11 mouse cellular contexts compared by ENCODE assay signal in the genomic region with DNA sequence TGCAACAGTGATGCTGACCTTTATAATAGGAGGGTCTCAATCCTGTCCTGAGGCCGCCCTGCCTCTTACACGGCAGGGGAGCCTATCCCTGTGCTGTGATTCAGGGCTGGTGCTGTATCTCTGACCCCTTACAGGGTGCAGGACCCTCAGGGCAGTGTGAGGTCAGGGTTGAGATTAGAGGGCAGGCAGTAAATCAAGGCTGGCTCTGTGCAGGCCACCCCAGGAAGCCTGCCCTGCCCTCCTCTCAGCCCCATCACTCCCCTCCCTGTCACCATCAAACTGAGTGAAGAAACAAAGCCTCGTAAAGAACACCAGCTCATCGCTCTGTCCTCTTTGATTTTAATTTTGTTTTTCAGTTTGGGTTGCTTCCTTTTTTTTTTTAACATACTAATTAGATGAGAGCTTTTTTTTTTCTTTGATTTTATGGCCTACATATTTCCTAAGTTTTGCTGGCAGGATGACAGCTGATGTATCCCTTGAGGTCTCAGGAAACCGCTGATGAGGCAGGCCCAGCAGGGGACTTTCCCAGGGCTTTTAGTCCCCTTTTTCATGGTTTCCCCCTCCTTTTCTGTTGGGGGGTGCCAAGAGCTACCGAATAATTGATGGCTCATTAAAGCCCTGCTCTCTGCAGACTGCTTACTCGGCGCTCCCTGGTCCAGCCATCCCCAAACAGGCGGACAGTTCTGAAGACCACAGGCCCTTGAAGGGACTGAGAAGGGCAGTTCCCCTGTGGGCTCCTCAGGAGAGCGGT. TPM values are rescaled to one million over a fixed set of nuclear protein-coding genes. Genes with fewer than 3 reads are reported as not detected.
DNase-seq lines count a peak whose midpoint lies in the region; ATAC-seq and TF ChIP-seq lines count a peak whose summit lies in the region.
"Had no signal": no experiment of that assay in that cellular context is flagged by ENCODE, and none has a peak within 500 bp of the region (broad histone marks: within the 10 kb centered on the region; RNA-seq: fewer than 3 reads in every experiment).

No protein-coding gene starts in this region.

- H3K36me3 ChIP-seq in testis, adult 2 months (ENCODE audit: control insufficient read depth, insufficient read depth, low read length), result no peaks in the 10 kb centered on the region
- peaks cover 10% of the 10 kb centered on the region for H3K36me3 ChIP-seq in hindbrain, embryonic 15.5 days

- H3K9me3 ChIP-seq in hindbrain, embryonic 15.5 days, result no peaks in the 10 kb centered on the region

- H3K27ac ChIP-seq in testis, adult 2 months (ENCODE audit: control insufficient read depth, insufficient read depth, low read depth, low read length), result no peak overlapping the region
- H3K27ac ChIP-seq in hindbrain, embryonic 15.5 days (replicated peaks), result peak overlapping the region; percentile 40

- no peak for ATAC-seq in hindbrain, embryonic 15.5 days (ENCODE audit: low FRiP score, low read depth)

- no peaks in the 10 kb centered on the region for H3K4me1 ChIP-seq in testis, adult 2 months (ENCODE audit: control insufficient read depth, insufficient read depth, low read length)
- peaks cover 41% of the 10 kb centered on the region for H3K4me1 ChIP-seq in hindbrain, embryonic 15.5 days (replicated peaks)
- no peaks in the 10 kb centered on the region for H3K4me1 ChIP-seq in lung, adult 2 months (ENCODE audit: control insufficient read depth, insufficient read depth, low read length)

- no peak for DNase-seq in testis, postnatal 10 days (ENCODE audit: low spot score)
- peak; percentile 68 for DNase-seq in mesoderm, embryonic 11.5 days (ENCODE audit: low read depth, low spot score)
- no peak for DNase-seq in urinary bladder, adult 2 months (ENCODE audit: low spot score)
- no peak for DNase-seq in urinary bladder, postnatal 36 days (ENCODE audit: low spot score in 2 of 2)
- DNase-seq in gastrocnemius, postnatal 36 days, result no peak
- no peak for DNase-seq in lung, adult 2 months
- DNase-seq: cerebellum, postnatal 14 days had no signal

- no peak for TF ChIP-seq CTCF in testis, adult 2 months (IDR thresholded peaks at IDR 0.05; ENCODE audit: control insufficient read depth, insufficient read depth, insufficient replicate concordance, low read depth, low read length)
- TF ChIP-seq CTCF in lung, adult 2 months (IDR thresholded peaks at IDR 0.05; ENCODE audit: insufficient read depth, low read length), result no peak

- intact Hi-C loops in gastrocnemius, postnatal 36 days (cut with DNase I), result no loop called here

- H3K9ac ChIP-seq in hindbrain, embryonic 15.5 days, result peak overlapping the region; percentile 5; the same call in 1 of the 2 replicates

- 21% methylated on average over 10 of the region's 10 CpGs for WGBS in hindbrain, embryonic 15.5 days
- WGBS in lung, adult 2 months, result 55% methylated on average over 10 of the region's 10 CpGs

- H3K27me3 ChIP-seq in testis, adult 2 months (ENCODE audit: control insufficient read depth, insufficient read depth, low read length), result no peaks in the 10 kb centered on the region
- H3K27me3 ChIP-seq in hindbrain, embryonic 15.5 days, result no peaks in the 10 kb centered on the region

- peak overlapping the region; percentile 28 for H3K4me3 ChIP-seq in testis, adult 2 months (ENCODE audit: control insufficient read depth, low read depth, low read length)
- no peak overlapping the region for H3K4me3 ChIP-seq in hindbrain, embryonic 15.5 days
- no peak overlapping the region for H3K4me3 ChIP-seq in lung, adult 2 months (replicated peaks; ENCODE audit: extremely low read depth, low read depth, low read length)

- TF ChIP-seq POLR2A in testis, adult 2 months (IDR thresholded peaks at IDR 0.05; ENCODE audit: control insufficient read depth, low read depth, low read length), result no peak
- no peak for TF ChIP-seq POLR2A in lung, adult 2 months (IDR thresholded peaks at IDR 0.05; ENCODE audit: borderline replicate concordance, extremely low read depth, low read depth, low read length)

- H3K4me2 ChIP-seq in hindbrain, embryonic 15.5 days, result no peak overlapping the region
- H3K4me2 ChIP-seq: liver, embryonic 11.5 days had no signal

RNA-seq across cellular contexts. Expression of a gene that starts 27.0 kb away (rescaled TPM):
- polyA plus RNA-seq in testis, adult 2 months (2012; rRNA removed), result 1.5 and 1.8 TPM in 2 replicates
- polyA plus RNA-seq in hindbrain, embryonic 15.5 days (2015; fragmentation: Nextera tagmentation; extraction: Ambion mirVana), result 32.5 and 40.0 TPM in 2 replicates
- polyA plus RNA-seq in urinary bladder, adult 2 months (2012; rRNA removed), result 0.04 TPM in 1 of 2 replicates, not detected in the other
- not detected for total RNA-seq in gastrocnemius, postnatal 36 days (2021)
- polyA plus RNA-seq in lung, adult 2 months (2012; rRNA removed), result not detected in 2 replicates
- total RNA-seq: gastrocnemius, adult 8-10 months had no signal

Comparison
In these comparisons a context has a peak if more than half of its experiments do, and no peak if none do; other contexts are left out.
1. RNA of a gene that starts 27.0 kb away (polyA plus RNA-seq): 32.5 to 40.0 TPM in hindbrain, embryonic 15.5 days; 1.5 to 1.8 TPM in testis, adult 2 months, 0.04 TPM in urinary bladder, adult 2 months and not detected in lung, adult 2 months; every median in the first group is over 10 times any median in the second.